Mouse (Mus musculus) ES-CJ7 (cell line): ENCODE data around the gene Elovl3.
A peak's percentile ranks its signal among the peaks of the same experiment; 100 is the strongest.
"Not testable (repeated sequence)": the region's sequence is repeated elsewhere in the genome, so short reads cannot be mapped to it uniquely, and the experiment has no call there.

Source experiments
- DNase-seq: peaks from one replicate; pipeline ENCODE4 v3.0.0; 2011; ENCODE audit warnings: low read depth, low spot score

The Elovl3 gene

DNA sequence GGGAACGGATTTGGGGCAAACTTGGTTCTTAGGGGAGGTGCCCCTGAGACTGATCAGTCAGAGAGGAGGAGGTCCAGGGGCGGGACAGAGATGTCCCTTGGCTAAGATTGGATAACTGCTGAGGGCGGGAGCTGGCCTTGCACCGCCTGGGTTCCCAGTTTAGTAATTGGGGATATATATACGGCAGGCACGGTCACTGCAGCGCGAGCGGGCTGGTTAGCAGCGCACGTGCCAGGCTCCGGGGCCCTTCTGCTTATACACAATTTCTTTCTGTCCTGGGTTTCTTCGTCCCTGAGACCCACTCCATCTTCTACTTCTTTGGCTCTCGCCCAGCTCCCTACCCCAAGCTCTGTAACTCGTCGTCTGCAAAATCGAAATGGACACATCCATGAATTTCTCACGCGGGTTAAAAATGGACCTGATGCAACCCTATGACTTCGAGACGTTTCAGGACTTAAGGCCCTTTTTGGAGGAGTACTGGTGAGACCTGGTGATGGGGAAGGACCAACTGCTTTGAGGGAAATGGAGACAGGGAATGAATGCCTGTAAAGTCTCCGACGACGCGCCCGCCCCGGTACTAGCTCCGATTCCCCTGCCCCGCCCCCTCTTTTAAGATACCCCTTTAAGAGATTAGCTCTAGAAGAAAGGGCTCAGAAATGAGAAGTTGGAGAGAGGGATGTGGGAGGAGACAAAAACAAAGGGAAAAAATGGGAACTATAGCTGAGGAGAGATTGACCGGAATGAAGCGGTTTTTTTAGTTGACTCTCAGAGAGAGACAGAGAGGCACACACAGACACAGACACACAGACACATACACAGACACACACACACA lies at the start of gene Elovl3:
Gene Elovl3, plus strand, starts transcription at position 204 of the 832 bp plus-strand sequence.
- no peak for DNase-seq

DNA sequence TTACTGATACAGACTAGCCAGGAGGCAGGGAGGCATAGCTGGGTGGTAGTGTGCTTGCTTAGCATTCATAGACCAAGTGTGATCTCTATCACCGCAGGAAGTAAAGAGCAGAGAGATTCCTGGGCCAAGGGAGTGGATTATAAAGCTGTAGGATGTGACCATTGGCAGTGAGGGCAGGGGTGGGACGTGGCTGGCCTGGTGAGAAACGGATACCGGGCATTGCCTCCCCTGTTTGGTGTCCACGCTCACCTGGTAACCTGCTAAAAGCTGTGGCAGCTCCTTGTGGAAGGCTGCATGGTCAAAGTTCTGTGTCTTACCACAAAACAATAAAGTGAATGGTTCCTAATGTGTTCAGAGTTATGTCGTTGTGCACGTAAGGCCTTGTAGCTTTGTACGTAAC lies 46.5 kb upstream of the Elovl3 start:
- no peak for DNase-seq

DNA sequence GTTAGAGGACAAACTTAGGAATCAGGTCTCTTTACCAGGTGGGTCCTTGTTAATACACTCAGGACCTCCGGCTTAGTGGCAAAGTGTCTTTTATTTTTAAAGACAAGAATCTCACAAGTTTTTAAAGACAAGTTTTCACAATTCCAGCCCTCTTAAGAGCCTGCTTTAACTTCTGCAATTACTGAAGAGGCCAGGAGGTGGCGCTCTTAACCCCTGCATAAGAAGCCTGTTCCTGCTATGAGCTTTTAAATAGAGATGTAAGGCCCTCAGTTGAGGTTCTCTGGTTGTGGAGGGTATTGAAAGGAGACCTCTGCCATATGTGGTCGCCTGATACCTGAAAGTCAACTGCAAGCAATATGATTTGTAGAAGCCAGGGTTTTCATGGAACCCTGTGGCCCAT lies 45.4 kb upstream of the Elovl3 start:
- DNase-seq, result peak; percentile 85

DNA sequence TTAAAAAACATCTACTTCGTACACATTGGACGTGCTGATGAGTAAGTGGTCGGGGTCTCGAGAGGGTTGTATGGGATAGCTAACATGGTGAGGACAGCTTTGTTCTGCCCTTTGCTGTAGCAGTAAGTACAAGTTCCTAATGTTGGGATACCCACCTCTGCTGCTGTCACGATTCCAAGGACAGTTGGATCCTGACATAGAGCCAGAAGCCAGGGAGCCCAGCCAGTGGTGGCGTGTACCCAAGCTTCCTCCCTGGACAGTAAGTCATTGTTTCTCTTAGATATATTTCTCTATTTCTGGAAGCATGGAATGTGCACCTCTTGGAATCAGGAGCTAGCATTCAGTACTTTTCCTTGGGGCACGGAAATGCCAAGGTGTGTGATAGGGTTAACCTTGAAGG lies 43.8 kb upstream of the Elovl3 start:
- DNase-seq, result no peak

DNA sequence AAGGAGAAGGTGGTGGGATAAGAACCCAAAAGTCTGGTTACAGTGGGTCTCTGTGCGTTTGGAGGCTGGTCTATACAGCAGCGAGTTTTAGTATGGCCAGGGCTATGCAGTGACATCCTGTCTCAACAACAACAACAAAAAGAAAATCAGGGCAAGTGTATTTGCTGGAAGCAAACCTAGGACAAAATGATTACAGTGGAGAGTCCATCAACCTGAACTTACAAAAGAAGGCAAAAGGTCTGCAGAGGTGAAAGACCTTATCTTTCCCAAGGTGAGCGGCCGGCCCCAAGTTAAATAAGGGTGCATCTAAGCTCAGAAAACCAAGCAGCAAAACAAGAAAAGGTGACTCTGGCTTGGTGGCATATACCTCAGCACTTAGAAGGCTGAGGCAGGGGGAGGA lies 40.1 kb upstream of the Elovl3 start:
- DNase-seq, result no peak

DNA sequence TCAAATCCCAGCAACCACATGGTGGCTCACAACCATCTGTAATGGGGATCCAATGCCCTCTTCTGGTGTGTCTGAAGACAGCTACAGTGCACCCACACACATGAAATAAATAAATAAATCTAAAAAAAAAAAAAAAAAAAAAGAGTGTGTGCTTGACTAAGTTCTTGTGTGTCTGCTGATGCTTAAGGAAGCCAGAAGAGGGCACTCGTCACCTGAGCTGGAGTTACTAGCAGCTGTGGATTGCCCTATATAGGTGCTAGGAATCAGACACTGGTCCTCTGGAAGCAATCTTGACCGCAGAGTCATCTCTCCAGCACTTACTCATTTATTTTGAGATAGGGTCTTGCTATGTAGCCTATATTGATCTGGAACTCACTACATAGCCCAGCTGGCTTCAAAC lies 37.6 kb upstream of the Elovl3 start:
- peak; percentile 51 for DNase-seq

DNA sequence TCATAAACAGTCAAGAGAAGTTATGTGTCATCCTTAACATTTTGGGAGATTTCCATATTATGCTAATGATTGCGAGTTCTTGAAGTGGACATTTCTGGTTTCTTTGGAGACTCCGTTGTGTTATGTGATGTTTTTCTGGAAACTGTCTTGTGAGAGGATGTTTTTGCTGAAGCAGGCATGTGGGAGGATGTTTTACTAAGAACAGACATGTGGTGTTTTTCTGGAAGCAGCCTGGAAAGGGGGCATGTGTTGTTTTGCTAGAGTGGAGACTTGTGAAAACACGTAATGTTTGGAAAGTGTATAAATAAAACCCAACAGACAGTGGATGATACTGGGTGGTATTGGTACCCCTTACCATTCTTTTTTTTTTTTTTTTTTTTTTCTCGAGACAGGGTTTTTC lies 36.4 kb upstream of the Elovl3 start:
- DNase-seq, result no peak

DNA sequence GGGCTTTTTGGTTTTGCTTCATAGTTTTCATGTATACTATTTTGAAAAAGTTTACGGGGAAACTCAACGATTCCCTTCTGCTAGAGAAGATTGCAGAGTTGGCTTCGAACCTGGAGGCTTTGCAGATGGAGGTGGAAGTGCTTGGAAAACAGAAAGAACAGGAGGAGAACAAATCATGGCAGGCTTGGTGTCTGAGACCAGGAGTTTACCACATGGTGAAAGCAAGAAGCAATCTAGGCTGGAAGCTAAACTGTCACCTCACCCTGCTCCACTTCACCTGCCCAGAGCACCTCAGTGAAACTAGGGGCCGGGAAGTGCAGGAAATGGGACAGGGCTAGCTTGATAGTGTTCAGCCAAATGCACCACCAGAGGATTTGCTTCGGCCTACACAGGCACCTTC lies 35.3 kb upstream of the Elovl3 start:
- no peak for DNase-seq

DNA sequence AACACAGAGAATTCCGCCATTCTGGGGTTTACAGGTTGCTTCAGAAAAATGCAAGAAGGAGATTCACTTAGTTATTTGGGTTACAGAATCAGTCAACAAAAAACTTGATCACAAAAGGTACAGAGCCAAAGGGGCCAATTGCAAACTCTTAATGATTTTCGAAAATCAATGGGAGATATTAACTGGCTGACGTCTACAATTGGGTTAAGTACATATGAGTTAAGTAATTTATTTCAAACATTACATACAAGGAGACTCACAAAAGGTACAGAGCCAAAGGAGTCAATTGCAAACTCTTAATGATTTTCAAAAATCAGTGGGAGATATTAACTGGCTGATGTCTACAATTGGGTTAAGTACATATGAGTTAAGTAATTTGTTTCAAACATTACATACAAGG lies 32.1 kb upstream of the Elovl3 start:
- DNase-seq, result no peak

DNA sequence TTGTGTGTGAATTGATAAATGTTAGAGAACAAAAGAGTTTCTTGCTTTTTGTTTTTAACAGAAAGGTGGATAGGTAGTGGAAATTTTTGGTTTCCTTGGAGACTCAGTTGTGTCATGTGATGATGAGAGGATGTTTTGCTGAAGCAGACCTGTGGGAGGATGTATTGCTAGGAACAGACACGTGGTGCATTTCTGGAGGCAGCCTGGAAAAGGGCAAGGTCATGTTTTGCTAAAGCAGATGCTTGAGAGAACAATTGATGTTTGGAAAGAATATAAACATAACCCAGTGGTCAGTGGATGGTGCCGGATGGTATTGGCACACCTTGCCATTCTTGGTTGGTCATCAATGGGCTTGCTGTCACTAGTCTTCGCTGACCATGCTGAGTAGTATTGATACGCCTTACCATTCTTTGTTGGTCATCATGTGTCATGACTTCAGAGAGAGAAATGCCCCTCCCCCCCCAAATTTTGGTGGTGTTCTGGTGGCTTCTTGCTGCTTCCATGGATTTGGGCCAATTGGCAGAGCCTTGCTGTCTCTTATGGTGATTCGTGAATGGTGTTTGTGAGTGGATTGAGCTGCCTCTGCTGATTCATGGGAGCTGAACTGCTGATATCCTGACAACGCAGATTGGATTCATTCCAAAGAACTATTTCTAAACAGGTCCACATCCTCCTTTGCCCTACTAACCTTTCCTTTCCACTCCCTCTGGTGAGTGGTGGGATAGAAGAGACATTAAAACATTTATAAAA lies 28.1 kb upstream of the Elovl3 start:
- DNase-seq, result no peak

DNA sequence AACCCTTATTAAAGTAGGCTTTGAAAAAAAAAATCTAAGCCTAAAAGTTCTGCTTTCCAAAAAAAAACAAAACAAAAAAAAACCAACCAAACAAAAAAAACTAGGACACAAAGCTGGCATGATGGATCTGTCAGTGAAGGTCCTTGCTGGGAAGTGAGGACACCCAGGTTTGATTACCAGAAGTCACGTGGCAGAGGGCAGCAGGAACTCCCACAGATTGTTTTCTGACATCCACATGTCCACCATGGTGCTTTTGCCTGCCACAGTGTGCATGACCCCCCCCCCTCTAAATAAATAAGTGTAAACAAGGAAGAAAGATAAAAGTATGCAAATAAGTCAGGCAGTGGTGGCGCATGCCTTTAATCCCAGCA lies 27.5 kb upstream of the Elovl3 start:
- DNase-seq, result no peak

DNA sequence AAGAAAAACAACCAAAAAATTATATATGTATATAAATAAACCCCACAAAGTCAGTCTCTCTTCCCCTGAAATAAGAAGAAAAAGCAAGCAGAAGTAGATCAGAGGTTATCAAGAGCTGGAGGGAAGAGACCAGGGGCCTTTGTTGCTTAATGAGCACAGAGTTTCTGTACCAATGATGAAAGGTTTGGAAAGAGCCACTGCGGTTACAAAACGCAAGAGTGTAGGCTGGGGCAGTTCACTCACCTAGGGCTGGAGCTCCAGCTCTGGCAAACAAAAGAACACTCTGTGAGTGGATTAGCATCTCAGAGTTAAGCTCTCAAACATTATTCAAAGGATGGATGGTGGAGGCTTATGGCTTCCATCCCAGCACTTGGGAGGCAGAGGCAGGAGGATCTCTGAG lies 21.5 kb upstream of the Elovl3 start:
- no peak for DNase-seq

DNA sequence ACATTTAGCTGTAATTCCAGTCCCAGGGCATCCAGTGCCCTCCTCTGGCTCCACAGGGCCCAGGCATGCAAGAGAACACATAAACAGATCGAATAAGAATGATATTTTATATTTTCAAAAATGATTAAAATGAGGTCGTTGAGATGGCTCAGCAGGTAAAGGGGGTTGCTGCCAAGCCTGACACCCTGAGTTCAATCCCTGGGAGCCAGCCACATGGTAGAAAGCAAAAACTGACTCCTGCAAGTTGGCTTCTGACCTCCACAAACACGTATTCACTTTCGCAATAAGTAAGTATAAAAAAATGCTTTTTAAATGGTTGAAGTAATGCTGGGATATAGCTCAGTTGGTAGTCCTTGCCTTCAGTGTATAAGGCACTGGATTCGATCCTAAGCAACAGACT lies 20.9 kb upstream of the Elovl3 start:
- DNase-seq, result no peak

DNA sequence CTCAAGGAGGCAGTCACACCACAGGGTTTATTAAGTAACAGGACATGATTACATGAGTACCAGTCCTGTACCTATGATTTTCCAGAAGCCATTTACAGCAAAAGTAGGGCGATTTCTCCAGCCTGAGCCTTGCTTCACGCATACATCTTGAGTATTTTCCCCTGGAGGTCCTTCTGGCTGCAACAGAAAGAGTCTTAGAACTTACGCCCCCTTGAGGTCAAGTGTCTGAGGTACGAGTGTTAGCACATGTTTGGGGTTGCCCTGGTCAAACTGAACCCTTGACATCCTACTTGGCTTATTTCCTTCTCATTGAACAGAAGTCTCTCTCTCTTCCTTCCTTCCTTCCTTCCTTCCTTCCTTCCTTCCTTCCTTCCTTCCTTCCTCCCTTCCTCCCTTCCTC lies 17.1 kb upstream of the Elovl3 start:
- DNase-seq, result no peak

DNA sequence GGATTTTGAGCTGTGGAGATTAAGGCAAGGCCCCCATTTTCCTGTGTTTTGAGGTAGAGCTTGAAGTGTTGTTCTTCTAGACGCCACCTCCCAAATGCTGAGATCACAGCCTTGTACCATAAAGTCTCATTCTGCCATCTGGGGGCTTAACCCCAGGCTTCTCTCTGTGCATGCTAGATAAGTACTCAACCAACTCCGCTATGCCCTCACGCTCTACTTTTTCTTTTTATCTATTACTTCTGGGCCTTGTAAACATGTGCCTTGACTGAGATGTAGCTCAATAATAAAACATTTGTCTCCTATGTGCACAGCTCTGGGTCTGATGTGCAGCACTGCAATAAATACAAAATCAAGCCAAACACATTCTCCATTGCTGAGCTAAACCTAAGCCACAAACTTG lies 12.2 kb upstream of the Elovl3 start:
- no peak for DNase-seq

DNA sequence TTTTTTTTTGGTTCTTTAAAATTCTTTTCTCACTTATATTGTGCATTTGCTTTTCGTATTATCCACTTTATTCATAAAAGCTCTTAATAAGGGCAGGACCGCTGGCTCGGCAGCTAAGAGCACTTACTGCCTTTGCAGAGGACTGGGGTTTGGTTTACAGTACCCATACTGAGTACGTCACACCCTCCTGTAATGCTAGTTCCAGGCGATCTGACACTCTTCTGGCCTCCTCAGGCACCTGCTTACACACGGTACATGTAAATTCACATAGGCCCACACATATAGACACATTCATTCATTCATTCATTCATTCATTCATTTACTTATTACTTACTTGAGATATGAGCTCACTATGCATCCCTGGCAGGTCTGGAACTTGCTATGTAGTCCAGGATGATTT lies 10.8 kb upstream of the Elovl3 start:
- DNase-seq, result no peak

DNA sequence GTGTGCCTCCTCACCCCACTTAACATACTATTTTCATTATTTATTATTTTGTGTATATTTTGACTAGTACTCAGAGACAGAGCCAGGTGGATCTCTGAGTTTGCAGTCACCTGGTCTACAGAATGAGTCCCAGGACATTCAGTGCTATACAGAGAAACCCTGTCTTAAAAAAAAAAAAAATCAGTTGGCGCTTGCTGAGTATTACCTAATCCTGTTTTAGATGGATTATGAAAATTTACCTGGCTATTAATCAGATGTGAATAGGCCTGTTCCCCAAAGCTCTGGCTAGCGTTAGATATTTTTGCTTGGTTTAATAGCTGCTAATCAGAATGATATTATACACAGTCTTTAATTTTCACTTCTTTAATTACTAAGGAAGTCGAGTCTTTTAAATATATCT lies 7.8 kb upstream of the Elovl3 start:
- DNase-seq, result no peak

DNA sequence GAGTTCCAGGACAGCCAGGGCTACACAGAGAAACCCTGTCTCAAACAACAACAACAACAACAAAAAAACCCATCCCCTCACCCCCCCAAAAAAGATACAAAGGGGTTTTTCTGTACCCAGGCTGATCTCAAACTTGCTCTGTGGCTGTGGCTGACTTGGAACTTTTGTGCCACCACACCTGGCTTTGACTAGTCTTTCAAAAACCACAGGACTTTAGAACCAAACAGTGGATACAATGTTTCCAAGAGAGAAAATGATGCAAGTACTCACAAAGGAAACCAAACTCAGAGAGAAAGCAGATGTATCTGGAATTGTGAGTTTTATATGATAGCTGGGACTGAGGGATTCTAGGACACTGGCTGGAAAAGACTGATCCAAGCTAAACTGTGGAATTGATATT lies 7.0 kb upstream of the Elovl3 start:
- no peak for DNase-seq

DNA sequence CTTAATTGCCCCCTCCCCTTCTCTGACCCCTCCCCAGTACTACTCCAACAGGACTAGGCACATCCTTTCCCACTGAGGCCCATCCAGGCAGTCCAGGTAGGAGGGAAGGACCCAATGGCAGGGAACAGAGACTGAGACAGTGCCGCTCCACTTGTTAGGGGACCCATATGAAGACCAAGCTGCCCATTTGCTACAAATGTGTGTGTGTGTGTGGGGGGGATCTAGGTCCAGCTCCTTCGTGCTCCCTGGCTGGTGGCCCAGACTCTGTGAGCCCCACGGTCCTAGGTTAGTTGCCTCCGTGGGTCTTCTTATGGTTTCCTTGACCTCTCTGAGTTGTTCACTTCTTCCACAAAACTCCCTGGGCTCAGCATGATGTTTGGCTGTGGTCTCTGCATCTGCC lies 5.4 kb upstream of the Elovl3 start:
- no peak for DNase-seq

DNA sequence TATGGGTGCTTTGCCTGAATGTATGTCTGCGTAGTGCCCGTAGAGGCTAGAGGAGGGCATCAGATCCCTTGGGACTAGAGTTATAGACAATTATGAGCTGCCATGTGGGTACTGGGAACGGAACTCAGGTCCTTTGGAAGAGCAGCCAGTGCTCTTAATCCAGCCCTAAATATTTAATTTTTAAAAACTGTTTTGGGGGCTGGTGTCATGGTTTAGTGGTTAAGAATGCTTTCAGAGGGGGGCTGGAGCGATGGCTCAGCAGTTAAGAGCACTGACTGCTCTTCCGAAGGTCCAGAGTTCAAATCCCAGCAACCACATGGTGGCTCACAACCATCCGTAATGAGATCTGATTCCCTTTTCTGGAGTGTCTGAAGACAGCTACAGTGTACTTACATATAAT lies 2.0 kb upstream of the Elovl3 start:
- not testable (repeated sequence) for DNase-seq

DNA sequence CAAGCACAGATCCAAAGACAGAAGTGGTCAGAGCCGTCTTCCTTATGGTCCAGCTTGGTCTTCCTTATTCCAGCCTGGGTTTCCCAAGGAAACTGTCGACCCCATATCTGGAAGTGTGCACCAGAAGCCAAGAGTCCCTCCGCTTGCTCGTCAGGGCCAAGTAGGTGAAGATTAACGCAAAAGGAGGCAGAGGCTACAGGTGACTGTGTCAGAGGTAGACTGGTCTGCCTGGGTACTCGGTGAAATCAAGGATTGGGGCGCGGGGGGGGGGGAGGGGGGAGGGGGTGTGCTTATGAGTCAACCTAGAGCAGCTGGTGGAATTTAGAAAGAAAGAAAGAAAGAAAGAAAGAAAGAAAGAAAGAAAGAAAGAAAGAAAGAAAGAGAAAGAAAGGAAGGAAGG lies 414 bp upstream of the Elovl3 start:
- DNase-seq, result no peak

DNA sequence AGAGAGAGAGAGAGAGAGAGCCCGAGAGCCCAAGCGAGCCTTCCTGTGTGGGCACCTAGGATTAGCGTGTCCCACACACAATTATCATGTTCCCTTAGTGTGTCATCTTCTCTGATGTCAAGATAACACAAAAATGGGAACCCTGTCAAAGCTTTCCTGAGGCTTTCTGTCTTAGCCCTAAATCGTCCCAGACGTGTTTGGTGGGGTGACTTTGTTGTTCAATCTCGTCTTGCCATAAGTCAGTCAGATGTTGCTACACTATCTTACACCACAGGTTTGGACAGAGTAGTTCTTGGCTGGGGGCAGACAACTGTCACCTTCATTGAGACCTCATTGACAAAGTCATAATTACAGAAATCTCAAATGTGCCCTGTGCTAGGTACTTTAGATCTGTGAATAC lies 880 bp downstream of the Elovl3 start:
- DNase-seq, result no peak

DNA sequence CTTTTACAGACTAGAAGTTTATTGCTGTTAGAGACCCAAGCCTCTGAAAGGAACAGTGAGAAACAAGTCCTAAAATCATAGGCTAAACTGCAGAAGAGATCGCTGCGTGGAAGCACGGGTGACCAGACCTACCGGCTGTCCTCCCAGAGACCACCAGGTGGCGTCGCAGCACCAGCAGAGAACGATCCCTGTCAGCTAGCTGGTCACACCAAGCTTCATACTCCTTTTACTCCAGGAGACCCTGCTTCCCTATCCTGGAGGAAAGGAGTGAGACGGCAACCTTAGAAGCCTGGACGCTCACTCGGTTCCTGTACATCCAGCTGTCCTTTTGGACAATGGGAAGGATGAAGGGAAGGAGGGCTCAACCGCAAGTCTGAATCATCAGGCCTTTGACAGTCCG lies 3.6 kb downstream of the Elovl3 start:
- peak; percentile 87 for DNase-seq
